Mouse (Mus musculus) layer of hippocampus, adult 9-11 months (tissue): ENCODE measurements around the gene Slc30a6.
"Not testable (repeated sequence)": the region's sequence is repeated elsewhere in the genome, so short reads cannot be mapped to it uniquely, and the experiment has no call there.

ENCODE experiments used
- DNase-seq: peaks from one replicate; pipeline ENCODE4 v3.0.0; 2022

The Slc30a6 gene

DNA sequence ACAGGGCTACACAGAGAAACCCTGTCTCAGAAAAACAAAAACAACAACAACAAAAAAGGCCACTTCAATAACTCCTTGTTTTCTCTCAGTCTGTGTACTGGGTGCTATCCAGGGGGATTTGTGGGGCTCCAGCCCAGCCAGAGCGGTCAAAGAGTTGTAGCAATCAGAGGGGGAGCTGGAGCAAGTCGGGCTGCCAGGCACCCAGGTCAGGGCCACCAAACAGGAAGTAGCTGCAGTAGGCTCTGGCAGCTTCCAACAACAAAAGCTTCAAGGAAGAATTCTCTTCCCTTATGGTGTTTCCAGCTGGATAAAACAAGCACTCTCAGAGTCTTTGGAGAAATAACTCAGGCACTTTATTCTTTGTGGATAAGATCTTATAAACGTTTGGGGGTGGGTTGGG is 58.5 kb downstream of the Slc30a6 start:
- DNase-seq: no peak

DNA sequence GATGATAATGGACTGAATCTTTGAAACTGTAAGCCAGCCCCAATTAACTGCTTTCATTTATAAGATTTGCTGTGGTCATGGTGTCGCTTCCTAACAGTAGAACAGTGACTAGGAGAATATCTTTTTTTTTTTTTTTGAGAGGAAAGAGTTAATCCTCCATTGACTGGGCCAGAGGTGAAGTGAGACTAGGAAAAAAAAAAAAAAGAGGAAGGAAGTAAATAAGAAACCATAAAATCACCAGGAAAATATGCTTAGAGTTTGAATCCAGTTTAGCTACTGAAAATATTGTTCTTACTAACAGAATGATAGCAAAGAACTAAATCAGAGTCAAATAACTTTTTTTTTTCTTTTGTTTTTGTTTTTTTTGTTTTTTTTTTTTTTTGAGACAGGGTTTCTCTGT is 59.3 kb downstream of the Slc30a6 start:
- DNase-seq: no peak

DNA sequence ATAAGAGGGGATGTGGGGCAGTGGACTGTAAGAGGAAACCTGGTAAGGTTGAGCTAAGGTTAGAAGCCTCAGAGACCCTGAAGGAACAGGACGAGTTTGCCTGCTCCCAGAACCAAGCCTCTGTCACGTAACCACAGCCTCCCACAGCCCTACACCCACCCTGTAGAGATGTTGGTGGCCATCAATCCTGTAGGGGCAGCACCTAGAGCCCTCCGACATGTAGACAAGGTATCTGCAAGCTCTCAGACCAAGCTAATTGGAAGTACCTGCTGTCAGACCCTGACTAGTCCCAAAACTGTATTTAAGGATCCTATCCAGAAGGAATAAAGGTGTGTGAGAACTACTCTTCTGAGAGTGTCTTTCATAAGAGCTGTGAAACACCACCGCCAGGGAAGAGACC is 60.0 kb downstream of the Slc30a6 start:
- DNase-seq: no peak

DNA sequence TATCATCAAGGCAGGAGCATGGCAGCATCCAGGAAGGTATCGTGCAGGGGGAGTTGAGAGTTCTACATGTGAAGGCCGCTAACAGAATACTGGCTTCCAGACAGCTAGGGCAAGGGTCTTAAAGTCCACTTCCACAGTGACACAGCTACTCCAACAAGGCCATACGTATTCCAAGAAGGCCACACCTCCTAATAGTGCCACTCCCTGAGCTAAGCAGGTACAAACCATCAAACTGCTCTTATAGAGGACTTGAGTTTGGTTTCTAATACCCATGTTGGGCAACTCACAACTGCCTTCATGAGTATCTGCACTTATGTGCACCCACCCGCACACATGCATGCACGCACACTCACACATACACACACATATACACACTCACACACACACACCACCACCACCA is 61.4 kb downstream of the Slc30a6 start:
- DNase-seq: no peak

DNA sequence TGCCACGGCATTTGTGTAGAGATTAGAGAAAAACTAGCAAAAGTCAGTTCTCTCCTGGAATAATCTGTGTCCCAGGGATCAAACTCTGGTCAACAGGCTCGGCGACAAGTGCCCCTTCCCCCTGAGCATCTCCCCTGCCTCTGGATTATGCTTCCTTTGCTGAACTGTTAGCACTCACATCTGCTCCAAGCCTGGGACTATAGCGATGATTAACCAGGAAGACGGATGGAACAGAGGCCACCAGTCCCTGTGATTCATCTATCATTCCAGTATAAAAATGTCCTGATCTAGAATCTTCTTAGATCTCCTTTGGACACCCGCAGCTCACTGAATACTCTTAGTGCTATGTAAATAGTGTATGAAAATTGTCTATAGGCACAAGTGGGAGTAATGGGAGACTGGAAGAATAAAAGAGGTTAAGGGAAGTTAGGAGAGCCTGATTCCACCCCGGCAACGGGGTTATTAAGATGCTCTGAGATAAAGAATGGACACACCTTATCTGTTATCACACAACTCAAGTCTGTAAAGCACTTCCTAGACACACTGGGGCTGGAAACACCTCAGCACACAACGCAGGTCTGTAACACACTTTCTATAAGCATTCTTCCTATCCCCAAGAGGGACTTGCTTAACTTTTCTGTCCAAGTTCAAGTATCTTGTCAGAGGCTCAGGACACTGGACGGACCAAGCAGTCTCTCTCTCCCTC is 62.7 kb downstream of the Slc30a6 start:
- DNase-seq: no peak

DNA sequence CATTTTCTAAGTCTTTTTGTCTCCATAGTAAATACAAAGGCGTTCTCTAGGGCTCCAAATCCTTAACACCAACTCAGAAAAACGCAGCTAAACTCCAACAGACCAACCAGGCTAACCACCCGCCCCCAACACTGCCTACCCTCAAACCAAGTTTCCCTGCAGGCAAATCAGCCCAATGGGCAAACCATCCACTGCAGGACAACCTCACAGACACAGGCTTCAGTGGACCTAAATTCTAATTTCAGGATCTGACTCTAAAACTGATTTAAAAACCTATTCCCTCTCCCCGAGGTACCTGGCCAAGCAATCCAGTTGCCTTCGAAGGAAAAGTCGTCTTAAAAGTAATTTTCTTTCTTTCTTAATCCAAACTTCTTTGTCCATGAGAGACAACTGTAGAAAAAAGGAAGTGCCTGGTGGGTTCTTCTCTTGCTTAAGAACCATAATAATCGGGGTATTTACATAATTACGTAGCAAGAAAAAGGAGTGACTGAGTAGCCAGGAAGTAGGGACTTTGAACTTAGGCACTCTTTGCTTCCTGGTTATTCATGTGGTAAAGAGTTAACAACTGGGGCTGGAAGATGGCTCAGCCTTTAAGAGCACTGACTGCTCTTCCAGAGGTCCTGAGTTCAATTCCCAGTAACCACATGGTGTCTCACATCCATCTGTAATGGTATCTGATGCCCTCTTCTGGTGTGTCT is 63.5 kb downstream of the Slc30a6 start, which contains the start of gene Nlrc4:
Nlrc4 (minus strand) TSS at position 432 of the 698 bp plus-strand sequence.
- no peak for DNase-seq

DNA sequence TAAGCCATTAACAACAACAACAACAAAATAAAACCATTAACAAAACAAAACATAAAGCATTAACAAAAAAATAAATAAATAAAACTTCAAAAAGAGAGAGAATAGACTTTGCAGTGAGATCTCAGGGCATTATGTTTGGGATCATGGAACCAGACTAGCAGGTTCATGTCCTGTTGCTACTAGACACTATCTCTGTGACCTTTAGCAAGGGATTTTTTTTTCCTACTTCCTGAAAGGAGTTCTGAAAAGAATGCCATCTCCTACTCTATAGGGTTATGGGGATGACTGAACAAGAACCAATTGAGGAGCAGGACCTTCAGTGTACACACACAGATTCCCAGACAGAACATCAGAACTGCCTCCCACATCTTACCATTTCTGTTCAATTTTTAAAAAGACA is 68.1 kb downstream of the Slc30a6 start:
- DNase-seq: no peak

DNA sequence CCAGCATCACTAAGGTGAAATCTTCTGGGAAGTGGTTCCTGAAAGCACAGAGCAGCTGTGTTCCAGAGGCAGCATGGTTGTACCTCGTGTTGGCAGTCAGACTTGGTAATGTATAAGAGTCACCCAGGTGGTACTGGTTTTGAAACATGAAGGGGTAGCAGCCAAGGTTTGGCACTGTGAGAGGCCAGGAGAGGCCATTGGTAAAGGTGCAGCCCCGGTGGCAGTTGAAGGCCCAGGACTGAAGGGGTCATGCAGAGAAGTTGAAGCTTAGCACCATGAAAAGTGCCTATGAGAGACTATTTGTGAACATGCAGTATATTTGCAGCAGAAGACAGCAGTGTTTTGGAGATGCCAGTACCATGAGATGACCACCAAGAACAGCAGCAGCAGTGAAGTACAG is 72.6 kb downstream of the Slc30a6 start:
- DNase-seq: not testable (repeated sequence)

DNA sequence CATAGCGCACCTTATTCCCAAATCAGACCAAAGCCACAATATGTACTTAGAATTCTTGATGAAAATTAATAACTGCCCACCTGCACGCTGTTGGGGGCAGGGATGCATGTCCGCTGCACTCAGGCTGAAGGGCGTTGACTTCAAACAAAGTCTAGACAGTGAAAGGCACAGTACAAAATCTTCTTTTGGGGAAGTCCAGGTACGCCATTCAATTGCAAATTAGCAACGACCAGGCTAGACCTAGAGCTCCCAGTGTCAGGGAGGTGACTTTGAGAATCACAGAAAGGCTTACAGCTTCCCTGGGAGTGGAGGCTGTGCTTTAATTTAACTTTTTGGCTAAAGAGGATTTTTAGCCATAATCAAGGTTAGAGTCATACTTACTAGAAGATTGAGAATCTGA is 74.7 kb downstream of the Slc30a6 start:
- DNase-seq: not testable (repeated sequence)
